Mouse (Mus musculus) cerebellum, adult 2 months (tissue): ENCODE results near the gene Phactr3.

ENCODE experiments used
- CTCF ChIP-seq: fragments of 200-500 bp; IDR thresholded peaks from 2 replicates; pipeline ENCODE4 v1.5.1; 2011; ENCODE audit warnings: low read depth, mild to moderate bottlenecking, control low read depth, low read length, moderate library complexity, borderline replicate concordance; ENCODE audit not compliant: insufficient read depth
- POLR2A ChIP-seq: fragments of 200-500 bp; IDR thresholded peaks from 2 replicates; pipeline ENCODE4 v1.6.1; 2011; ENCODE audit warnings: low read length, control low read depth, borderline replicate concordance; ENCODE audit not compliant: insufficient read depth

GRCm38 (mm10) chr2:178137518-178137917 is 18.7 kb downstream of the Phactr3 start:
- TF ChIP-seq CTCF, result peak; percentile 97
- no peak for TF ChIP-seq POLR2A
